Mouse (Mus musculus): Measurements from ENCODE around the gene Slc52a3. TPM values are rescaled to one million over a fixed set of nuclear protein-coding genes. Genes with fewer than 3 reads are reported as not detected.

Slc52a3 gene
- polyA plus RNA-seq, 1 experiment from 2014 or later: 1.5 TPM

DNA sequence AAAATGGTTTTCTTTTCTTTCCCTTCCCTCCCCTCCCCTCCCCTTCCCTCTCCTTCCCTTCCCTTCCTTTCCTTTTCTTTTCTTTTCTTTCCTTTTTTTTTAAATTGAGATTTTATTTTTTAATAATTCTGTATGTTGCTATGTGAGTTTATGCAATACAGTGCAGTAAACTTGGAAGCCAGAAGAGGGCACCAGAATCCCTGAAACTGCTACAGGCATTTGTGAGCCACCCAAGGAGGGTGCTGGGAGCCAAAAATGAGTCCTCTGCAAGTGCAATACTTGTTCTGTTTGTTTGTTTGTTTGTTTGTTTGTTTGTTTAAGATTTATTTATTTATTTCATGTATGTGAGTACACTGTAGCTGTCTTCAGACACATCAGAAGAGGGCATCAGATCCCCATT, 25.7 kb downstream of the Slc52a3 start:
- ATAC-seq (ENCODE audit: low read depth) (no peak), DNase-seq (no peak)
- H3K27ac ChIP-seq: no peak overlapping the region
- no peak overlapping the region for H3K9ac ChIP-seq
- no peaks in the 10 kb centered on the region for H3K36me3 ChIP-seq
- no peaks in the 10 kb centered on the region for H3K4me1 ChIP-seq (replicated peaks)
- H3K27me3 ChIP-seq: peaks cover 13% of the 10 kb centered on the region
- no peak overlapping the region for H3K4me2 ChIP-seq
- no peak overlapping the region for H3K4me3 ChIP-seq (replicated peaks)
- H3K9me3 ChIP-seq (replicated peaks): no peaks in the 10 kb centered on the region

DNA sequence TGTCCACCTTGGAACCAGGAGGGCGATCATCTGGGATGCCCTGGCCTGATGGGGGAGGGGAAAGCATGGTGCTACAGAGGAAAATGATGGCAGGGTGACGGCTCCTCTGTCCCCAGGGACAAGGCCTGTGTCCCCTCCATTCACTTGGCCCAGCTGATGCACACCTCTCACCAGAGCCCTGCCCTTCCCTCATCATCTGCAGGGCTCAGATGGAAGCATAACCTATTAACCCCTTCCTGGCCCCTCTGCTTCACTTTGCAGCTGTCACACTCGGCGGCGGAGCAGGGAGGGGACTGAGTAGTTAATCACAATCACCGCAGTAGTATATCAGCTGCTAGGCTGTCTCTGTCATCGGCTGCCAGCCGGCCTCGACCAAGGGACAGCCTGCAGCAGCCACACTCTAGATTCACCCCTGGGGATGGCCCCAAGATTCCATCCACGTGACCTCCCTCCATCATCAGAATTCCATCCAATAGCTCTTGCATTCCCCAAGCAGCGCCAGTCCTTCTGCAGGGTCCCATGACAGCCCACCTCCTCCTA, 28.6 kb downstream of the Slc52a3 start:
- no peaks in the 10 kb centered on the region for H3K9me3 ChIP-seq (replicated peaks)
- WGBS (ENCODE audit: insufficient replicate concordance): 50% methylated on average over 11 of the region's 11 CpGs
- H3K27ac ChIP-seq: no peak overlapping the region
- H3K4me1 ChIP-seq (replicated peaks): peaks cover 7% of the 10 kb centered on the region
- no peaks in the 10 kb centered on the region for H3K36me3 ChIP-seq
- no peak for DNase-seq
- no peak overlapping the region for H3K9ac ChIP-seq
- no peak overlapping the region for H3K4me3 ChIP-seq (replicated peaks)
- ATAC-seq (ENCODE audit: low read depth): no peak
- peaks cover 37% of the 10 kb centered on the region for H3K27me3 ChIP-seq
- no peak overlapping the region for H3K4me2 ChIP-seq

DNA sequence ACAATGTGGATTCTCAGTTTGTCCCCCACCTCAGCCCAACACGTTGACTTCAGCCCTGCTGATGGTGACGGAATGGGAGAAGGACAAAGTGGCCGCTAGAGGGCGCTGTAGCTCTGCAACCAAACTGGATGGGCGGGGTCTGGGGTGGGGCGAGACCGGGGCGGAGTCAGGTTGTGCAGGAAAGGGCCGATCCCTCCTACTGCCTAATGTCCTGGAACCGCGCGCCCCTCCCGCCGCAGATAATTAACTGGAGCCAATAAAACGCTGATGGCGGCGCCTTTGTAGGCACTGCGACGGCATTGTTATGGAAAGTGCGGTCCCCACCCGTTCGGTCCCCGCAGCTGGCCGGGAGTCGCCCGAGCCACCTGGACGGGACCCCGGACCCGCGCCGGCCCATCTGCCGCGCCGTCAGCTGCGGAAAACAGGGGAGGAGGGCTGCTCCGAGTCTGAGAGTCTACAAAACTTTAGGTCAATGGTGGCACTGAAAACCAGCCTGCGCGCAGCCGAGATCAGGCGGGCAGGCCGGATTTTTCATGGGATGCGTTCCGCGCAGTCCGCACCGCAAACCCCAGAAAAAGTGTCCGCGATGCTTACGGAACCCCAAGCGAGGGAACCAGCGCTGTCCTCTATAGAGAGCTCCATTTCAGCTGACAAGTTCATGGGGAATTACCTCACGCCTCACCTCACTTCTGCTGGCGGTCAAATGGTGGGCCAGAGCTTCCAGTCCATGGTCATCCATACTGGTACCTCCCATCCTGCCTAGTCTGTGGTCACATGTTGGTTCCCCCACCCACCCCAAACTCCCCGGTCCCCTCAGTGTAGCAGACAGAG, 33.2 kb downstream of the Slc52a3 start:
- peak overlapping the region; percentile 57 for H3K4me3 ChIP-seq (replicated peaks)
- peak overlapping the region; percentile 79 for H3K4me2 ChIP-seq
- H3K27ac ChIP-seq: no peak overlapping the region
- no peaks in the 10 kb centered on the region for H3K36me3 ChIP-seq
- DNase-seq (peak; percentile 68), ATAC-seq (ENCODE audit: low read depth) (peak; percentile 93)
- H3K9ac ChIP-seq: peak overlapping the region; percentile 42; the same call in 1 of the 2 replicates
- no peaks in the 10 kb centered on the region for H3K9me3 ChIP-seq (replicated peaks)
- peaks cover 67% of the 10 kb centered on the region for H3K27me3 ChIP-seq
- WGBS (ENCODE audit: insufficient replicate concordance): 2% methylated on average over 54 of the region's 54 CpGs
- H3K4me1 ChIP-seq (replicated peaks): peaks cover 8% of the 10 kb centered on the region

DNA sequence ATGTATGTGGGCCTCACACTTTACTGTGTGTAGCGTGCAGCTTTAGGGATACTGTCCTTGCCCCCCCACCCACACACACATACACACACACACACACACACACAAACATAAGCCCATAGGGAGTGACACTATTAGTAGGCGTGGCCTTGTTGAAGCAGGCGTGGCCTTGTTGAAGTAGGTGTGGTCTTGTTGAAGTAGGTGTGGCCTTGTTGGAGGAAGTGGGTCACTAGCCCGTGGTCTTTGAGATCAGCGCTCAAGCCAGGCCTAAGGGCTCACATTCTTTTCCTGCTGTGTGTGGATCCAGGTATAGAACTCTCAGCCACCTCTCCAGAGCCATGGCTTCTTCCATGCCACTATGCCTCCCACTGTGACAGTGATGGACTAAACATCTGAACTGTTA, 34.7 kb downstream of the Slc52a3 start:
- DNase-seq (no peak), ATAC-seq (ENCODE audit: low read depth) (no peak)
- H3K9me3 ChIP-seq (replicated peaks): no peaks in the 10 kb centered on the region
- no peak overlapping the region for H3K9ac ChIP-seq
- peaks cover 60% of the 10 kb centered on the region for H3K27me3 ChIP-seq
- 43% methylated on average over 5 of the region's 5 CpGs for WGBS (ENCODE audit: insufficient replicate concordance)
- no peak overlapping the region for H3K27ac ChIP-seq
- no peak overlapping the region for H3K4me3 ChIP-seq (replicated peaks)
- peaks cover 8% of the 10 kb centered on the region for H3K4me1 ChIP-seq (replicated peaks)
- H3K4me2 ChIP-seq: no peak overlapping the region
- no peaks in the 10 kb centered on the region for H3K36me3 ChIP-seq

DNA sequence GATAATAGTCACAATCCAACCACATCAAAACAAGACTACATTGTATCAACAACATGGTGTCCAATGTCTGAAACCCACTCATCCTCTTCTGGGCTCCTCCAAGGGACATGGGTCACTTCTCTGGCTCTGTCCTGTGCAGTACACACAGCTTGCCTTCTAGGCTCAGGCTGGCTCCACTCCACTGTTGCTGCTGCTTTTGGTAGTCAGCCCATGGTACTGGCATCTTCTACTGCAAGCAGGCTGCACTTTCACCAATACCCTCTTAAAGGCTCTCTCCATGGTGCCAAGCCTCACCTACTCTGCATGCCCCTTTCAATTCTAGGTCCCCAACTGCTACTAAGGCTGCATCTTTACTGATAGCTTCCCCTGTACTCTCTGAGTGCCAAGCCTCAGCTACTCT, 43.8 kb downstream of the Slc52a3 start:
- H3K36me3 ChIP-seq: no peaks in the 10 kb centered on the region
- H3K9ac ChIP-seq: no peak overlapping the region
- H3K27me3 ChIP-seq: peaks cover 52% of the 10 kb centered on the region
- H3K9me3 ChIP-seq (replicated peaks): no peaks in the 10 kb centered on the region
- ATAC-seq (ENCODE audit: low read depth): no peak
- H3K4me2 ChIP-seq: no peak overlapping the region
- DNase-seq: no peak
- no peak overlapping the region for H3K27ac ChIP-seq
- no peaks in the 10 kb centered on the region for H3K4me1 ChIP-seq (replicated peaks)
- no peak overlapping the region for H3K4me3 ChIP-seq (replicated peaks)

DNA sequence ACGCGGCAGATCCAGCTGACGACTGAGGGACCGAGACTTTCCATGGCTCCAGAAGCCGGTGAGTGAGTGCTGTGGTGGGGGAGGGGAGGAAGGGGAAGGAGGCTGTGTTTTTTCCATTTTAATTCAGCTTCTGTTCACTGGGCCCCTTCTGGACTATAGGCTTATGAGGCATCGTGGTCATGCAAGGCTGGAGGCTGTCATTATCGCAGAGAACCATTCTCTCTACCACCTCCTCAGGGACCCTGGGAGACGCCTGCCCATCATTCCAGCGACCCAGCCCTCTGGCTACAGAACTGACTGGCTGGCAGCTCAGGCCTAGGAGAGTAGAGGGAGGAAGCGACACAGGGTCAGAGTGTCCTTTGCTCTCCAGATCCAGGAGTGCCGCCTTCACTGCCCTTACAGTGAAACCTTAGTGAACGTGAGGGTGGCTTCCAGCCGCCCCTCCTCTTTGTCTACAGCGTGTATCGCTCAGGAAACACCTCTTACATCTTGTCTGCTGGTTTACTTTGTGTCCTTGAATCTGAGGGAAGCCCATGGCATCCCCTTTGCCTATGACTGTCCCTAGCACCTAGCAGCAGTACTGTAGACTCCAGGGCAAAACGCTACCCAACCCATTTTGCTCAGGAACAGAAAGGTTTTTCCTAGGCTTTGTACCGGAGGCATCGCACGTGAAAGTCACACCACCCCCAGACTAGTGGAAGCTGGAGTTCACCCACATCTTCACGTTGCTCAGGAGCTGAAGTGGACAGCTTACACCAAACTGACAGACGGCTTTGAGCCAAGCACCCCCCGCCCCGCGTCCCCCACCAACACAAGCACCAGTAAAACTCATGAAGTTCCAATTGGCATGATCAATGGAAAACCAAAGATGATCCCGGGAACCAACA, 51.0 kb downstream of the Slc52a3 start:
- Histone ChIP-seq H3K27ac (no peak overlapping the region), H3K27me3 (peaks cover 92% of the 10 kb centered on the region)
- DNase-seq: no peak

DNA sequence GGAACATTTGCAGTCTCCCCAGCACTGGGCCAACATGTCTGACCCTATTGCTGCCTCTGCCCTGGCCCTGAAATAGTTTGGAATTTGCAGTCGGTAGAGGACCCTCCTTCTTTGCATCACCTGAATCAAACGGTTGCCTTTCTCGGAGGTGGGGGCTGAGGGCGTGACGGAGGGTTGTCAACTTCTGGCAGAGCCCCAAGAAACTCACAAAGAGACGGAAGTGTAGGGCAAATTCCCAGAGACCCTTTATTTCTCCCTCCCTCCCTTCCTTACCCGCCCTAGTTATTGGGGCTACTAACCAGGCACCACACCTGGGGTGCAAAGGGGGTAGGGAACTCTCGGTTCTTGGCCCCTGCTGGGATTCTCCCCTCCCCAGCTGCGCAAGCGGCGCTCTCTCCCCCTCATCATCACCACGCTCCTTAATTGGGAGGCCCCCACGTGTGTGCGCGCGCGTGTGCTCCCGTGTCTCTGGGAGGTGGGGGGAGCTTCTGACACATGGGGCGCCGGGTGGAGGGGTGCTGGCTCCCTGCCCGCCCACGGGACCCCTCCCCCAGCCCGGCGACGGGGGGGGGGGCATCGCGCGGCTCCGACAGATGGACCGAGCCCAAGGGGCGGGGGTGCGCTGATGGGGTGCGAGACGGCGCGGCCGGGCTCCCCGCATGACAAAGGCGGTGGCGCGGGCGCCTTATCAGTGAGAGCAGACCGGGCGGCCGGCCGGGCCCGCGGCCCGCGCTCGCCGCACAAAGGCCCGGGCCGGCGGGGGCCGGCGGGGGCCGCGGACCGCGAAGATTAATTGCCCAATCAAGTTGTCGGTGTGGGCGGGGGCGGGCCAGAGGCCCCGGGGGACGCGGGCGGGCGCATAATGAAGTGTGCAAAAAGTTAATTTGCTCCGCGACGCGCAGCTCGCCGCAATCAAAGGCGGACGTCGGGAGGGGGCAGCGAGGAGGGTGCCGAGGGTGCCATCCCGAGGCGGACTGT, 52.0 kb downstream of the Slc52a3 start:
- H3K4me2 ChIP-seq: peak overlapping the region; percentile 65
- H3K36me3 ChIP-seq: no peaks in the 10 kb centered on the region
- DNase-seq (no peak), ATAC-seq (ENCODE audit: low read depth) (no peak)
- peak overlapping the region; percentile 9; the same call in 1 of the 2 replicates for H3K9ac ChIP-seq
- H3K27ac ChIP-seq: no peak overlapping the region
- WGBS (ENCODE audit: insufficient replicate concordance): under 1% methylated on average over 81 of the region's 82 CpGs
- peaks cover 97% of the 10 kb centered on the region for H3K27me3 ChIP-seq
- H3K9me3 ChIP-seq (replicated peaks): no peaks in the 10 kb centered on the region
- peaks cover 17% of the 10 kb centered on the region for H3K4me1 ChIP-seq (replicated peaks)
- peak overlapping the region; percentile 45 for H3K4me3 ChIP-seq (replicated peaks)

More for the DNA sequence above, 51.0 kb downstream of the Slc52a3 start:
- peaks cover 17% of the 10 kb centered on the region for H3K4me1 ChIP-seq (replicated peaks)
- no peak overlapping the region for H3K9ac ChIP-seq
- H3K4me2 ChIP-seq: no peak overlapping the region
- H3K9me3 ChIP-seq (replicated peaks): no peaks in the 10 kb centered on the region
- ATAC-seq (ENCODE audit: low read depth): no peak
- H3K36me3 ChIP-seq: no peaks in the 10 kb centered on the region
- 5% methylated on average over 25 of the region's 25 CpGs for WGBS (ENCODE audit: insufficient replicate concordance)
- no peak overlapping the region for H3K4me3 ChIP-seq (replicated peaks)

DNA sequence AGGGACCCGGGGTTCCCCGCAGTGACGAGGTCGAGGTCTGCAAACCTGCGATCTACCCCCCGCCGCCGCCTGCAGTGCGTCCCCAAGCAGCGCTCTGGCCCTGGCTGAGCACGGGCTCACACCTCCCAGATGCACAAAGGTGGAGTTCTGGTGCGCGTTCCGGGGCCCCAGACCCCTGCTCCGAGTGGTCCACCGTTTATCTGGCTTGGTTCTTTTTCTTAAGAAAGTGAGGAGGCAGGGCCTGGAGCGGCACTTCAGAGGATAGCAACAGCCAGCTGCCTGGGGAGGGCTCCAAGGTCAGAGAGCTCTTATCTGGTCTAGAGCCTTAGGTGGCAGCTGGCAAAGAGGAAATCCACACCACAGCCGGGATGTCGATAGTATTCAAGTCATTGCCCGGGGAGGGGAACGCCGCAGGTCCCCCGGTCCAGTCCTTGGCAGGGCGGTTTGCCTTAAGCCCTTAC, 52.7 kb downstream of the Slc52a3 start:
- DNase-seq (peak; percentile 11), ATAC-seq (ENCODE audit: low read depth) (0 out of 2 replicates have a peak, but pooled peaks have one; percentile 18)
- H3K27me3 ChIP-seq: peaks cover 96% of the 10 kb centered on the region
- peak overlapping the region; percentile 45 for H3K4me3 ChIP-seq (replicated peaks)
- H3K27ac ChIP-seq: no peak overlapping the region
- 1% methylated on average over 24 of the region's 24 CpGs for WGBS (ENCODE audit: insufficient replicate concordance)
- no peaks in the 10 kb centered on the region for H3K36me3 ChIP-seq
- H3K4me2 ChIP-seq: peak overlapping the region; percentile 65
- H3K9me3 ChIP-seq (replicated peaks): no peaks in the 10 kb centered on the region
- H3K9ac ChIP-seq: peak overlapping the region; percentile 9; the same call in 1 of the 2 replicates
- H3K4me1 ChIP-seq (replicated peaks): peaks cover 17% of the 10 kb centered on the region

DNA sequence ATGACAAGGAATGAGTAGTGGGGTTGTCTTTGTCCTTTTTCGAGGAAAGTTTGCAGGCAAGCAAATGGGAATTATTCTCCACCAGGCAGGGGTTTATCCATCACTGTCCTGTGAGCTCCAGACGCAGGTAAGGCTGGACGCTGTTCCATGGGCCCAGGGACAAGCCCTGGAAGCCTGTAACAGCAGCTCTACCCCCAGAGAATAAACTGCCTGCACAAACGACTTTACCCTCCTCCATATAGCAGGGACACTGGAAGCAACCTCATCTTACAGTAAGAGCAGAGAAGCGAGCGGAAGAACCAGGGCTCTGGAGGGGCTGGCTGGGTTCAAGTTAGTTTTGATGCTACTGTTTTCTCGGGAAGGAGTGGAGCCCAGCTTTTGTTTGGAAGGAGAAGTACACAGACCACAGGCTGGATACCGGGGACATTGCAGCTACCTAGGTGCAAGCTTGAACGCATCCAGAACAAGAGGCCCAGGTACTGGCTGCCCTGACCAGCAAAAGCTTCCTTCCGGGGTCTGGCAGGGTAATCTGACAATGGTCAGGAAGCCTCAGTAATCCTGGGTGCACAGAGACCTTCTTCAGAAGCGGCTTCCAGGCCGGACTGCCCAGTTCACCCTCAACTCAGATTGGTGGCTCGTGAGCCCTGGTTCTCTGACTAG, 53.4 kb downstream of the Slc52a3 start:
- H3K4me2 ChIP-seq: no peak overlapping the region
- H3K4me3 ChIP-seq (replicated peaks): peak overlapping the region; percentile 45; the same call in 1 of the 2 replicates
- no peaks in the 10 kb centered on the region for H3K9me3 ChIP-seq (replicated peaks)
- no peak overlapping the region for H3K9ac ChIP-seq
- ATAC-seq (ENCODE audit: low read depth) (no peak), DNase-seq (no peak)
- H3K36me3 ChIP-seq: no peaks in the 10 kb centered on the region
- WGBS (ENCODE audit: insufficient replicate concordance): 5% methylated on average over 13 of the region's 13 CpGs
- H3K27ac ChIP-seq: no peak overlapping the region
- peaks cover 17% of the 10 kb centered on the region for H3K4me1 ChIP-seq (replicated peaks)
- H3K27me3 ChIP-seq: peaks cover 93% of the 10 kb centered on the region

DNA sequence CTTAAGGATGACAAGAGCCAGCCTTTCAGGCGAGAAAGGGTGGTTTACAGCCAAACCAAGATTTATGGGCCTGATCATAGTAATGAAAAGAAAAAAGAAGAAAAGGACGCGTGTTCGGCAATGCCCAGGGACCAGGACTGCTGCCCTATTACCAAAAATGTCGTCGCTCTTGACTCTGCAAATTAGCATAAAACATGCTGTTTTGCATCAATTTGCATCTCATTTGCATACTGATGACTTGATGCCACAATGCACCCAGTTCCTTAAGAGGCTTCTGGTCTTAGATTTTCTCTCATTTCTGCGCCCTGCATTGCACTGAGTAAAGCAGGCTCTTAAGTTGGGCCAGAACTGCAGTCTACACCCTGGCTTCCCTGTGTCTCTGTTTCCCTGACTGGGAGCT, 54.0 kb downstream of the Slc52a3 start:
- H3K9ac ChIP-seq: no peak overlapping the region
- H3K36me3 ChIP-seq: no peaks in the 10 kb centered on the region
- H3K4me2 ChIP-seq: no peak overlapping the region
- no peaks in the 10 kb centered on the region for H3K9me3 ChIP-seq (replicated peaks)
- ATAC-seq (ENCODE audit: low read depth) (no peak), DNase-seq (no peak)
- H3K27ac ChIP-seq: no peak overlapping the region
- H3K27me3 ChIP-seq: peaks cover 90% of the 10 kb centered on the region
- WGBS (ENCODE audit: insufficient replicate concordance): 13% methylated on average over 7 of the region's 7 CpGs
- peaks cover 17% of the 10 kb centered on the region for H3K4me1 ChIP-seq (replicated peaks)
- no peak overlapping the region for H3K4me3 ChIP-seq (replicated peaks)

Data from liver, embryonic 13.5 days (tissue).